Mouse (Mus musculus) erythroblast, embryonic 14.5 days (primary cell): Measurements from ENCODE around the gene Narfl.

Source experiments
- GATA1 ChIP-seq: IDR thresholded peaks from 2 replicates; pipeline ENCODE4 v1.6.1; 2012; ENCODE audit warnings: low read length, inconsistent platforms, mixed read lengths
- TAL1 ChIP-seq: IDR thresholded peaks from 3 replicates; pipeline ENCODE4 v1.6.1; 2012; ENCODE audit warnings: low read length, inconsistent platforms, mixed read lengths

GRCm38 (mm10) chr17:25760148-25760547 lies 13.4 kb upstream of the Narfl start:
- no peak for TF ChIP-seq GATA1
- TF ChIP-seq TAL1 = no peak
